Comparison of ENCODE assay signal across 18 mouse cellular contexts in genomic region chr19:25670571-25671285, GRCm38 (mm10). TPM values are rescaled to one million over a fixed set of nuclear protein-coding genes. Genes with fewer than 3 reads are reported as not detected.
DNase-seq lines count a peak whose midpoint lies in the region; ATAC-seq lines count a peak whose summit lies in the region.
"Had no signal": no experiment of that assay in that cellular context is flagged by ENCODE, and none has a peak within 500 bp of the region (broad histone marks: within the 10 kb centered on the region; RNA-seq: fewer than 3 reads in every experiment).

No protein-coding gene starts in this region.

- H3K27me3 ChIP-seq in hindbrain, embryonic 10.5 days (ENCODE audit: insufficient read depth, poor library complexity, severe bottlenecking), result peaks cover 100% of the 10 kb centered on the region
- H3K27me3 ChIP-seq in hindbrain, embryonic 12.5 days, result peaks cover 98% of the 10 kb centered on the region
- peaks cover 99% of the 10 kb centered on the region for H3K27me3 ChIP-seq in limb, embryonic 10.5 days (ENCODE audit: low read depth, poor library complexity, severe bottlenecking)

- no peak for ATAC-seq in hindbrain, embryonic 12.5 days (ENCODE audit: low FRiP score)
- ATAC-seq: forebrain, postnatal 0 days had no signal

- no peak overlapping the region for H3K9ac ChIP-seq in hindbrain, embryonic 12.5 days
- H3K9ac ChIP-seq: forebrain, postnatal 0 days; hindbrain, embryonic 14.5 days had no signal

- no peak overlapping the region for H3K4me2 ChIP-seq in hindbrain, embryonic 12.5 days (replicated peaks)

- no peak overlapping the region for H3K4me3 ChIP-seq in hindbrain, embryonic 10.5 days
- no peak overlapping the region for H3K4me3 ChIP-seq in hindbrain, embryonic 12.5 days
- no peak overlapping the region for H3K4me3 ChIP-seq in limb, embryonic 10.5 days
- H3K4me3 ChIP-seq: erythroblast, embryonic 14.5 days; layer of hippocampus, adult 2 months had no signal

- H3K36me3 ChIP-seq in hindbrain, embryonic 10.5 days, result no peaks in the 10 kb centered on the region
- H3K36me3 ChIP-seq in hindbrain, embryonic 12.5 days, result no peaks in the 10 kb centered on the region
- H3K36me3 ChIP-seq in limb, embryonic 10.5 days, result no peaks in the 10 kb centered on the region

- under 1% methylated on average over 17 of the region's 17 CpGs for WGBS in hindbrain, embryonic 10.5 days
- WGBS in hindbrain, embryonic 12.5 days, result under 1% methylated on average over 17 of the region's 17 CpGs
- WGBS in limb, embryonic 10.5 days, result 2% methylated on average over 17 of the region's 17 CpGs

- peaks cover 37% of the 10 kb centered on the region for H3K4me1 ChIP-seq in hindbrain, embryonic 10.5 days (replicated peaks)
- peaks cover 24% of the 10 kb centered on the region for H3K4me1 ChIP-seq in hindbrain, embryonic 12.5 days
- peaks cover 43% of the 10 kb centered on the region for H3K4me1 ChIP-seq in limb, embryonic 10.5 days

- H3K9me3 ChIP-seq in hindbrain, embryonic 10.5 days, result no peaks in the 10 kb centered on the region
- H3K9me3 ChIP-seq in hindbrain, embryonic 12.5 days (replicated peaks), result no peaks in the 10 kb centered on the region
- no peaks in the 10 kb centered on the region for H3K9me3 ChIP-seq in limb, embryonic 10.5 days (replicated peaks)

- H3K27ac ChIP-seq in hindbrain, embryonic 10.5 days, result no peak overlapping the region
- no peak overlapping the region for H3K27ac ChIP-seq in hindbrain, embryonic 12.5 days
- H3K27ac ChIP-seq in limb, embryonic 10.5 days, result no peak overlapping the region
- H3K27ac ChIP-seq: hindbrain, embryonic 14.5 days; layer of hippocampus, adult 2 months; stomach, postnatal 0 days had no signal

- peak; percentile 31 for DNase-seq in hindbrain, embryonic 10.5 days (ENCODE audit: low spot score)
- DNase-seq in retina, postnatal 1 day, result peak; percentile 30
- no peak for DNase-seq in retina, embryonic 14.5 days (ENCODE audit: low spot score)
- DNase-seq in limb, embryonic 10.5 days (ENCODE audit: low spot score), result peak; percentile 46
- no peak for DNase-seq in lung, postnatal 14 days
- no peak for DNase-seq in urinary bladder, postnatal 14 days (ENCODE audit: low spot score)
- DNase-seq: kidney, adult 11 months; kidney, postnatal 10 days; left cerebral cortex, postnatal 4 days; lung, postnatal 10 days; thymus, postnatal 25 days had no signal

RNA-seq across cellular contexts. Expression of gene Dmrt2, which starts 1.5 kb away (rescaled TPM):
- 0.17 and 0.82 TPM in 2 replicates for polyA plus RNA-seq in hindbrain, embryonic 10.5 days (2016; fragmentation: Nextera tagmentation; extraction: Ambion mirVana)
- 6.1 and 8.8 TPM in 2 replicates for polyA plus RNA-seq in hindbrain, embryonic 12.5 days (2016; fragmentation: Nextera tagmentation; extraction: Ambion mirVana)
- polyA plus RNA-seq in limb, embryonic 10.5 days (2016; fragmentation: Nextera tagmentation; extraction: Ambion mirVana), result 2.6 and 5.6 TPM in 2 replicates
- polyA plus RNA-seq: heart, postnatal 0 days; hindbrain, embryonic 14.5 days had no signal

Comparison
In these comparisons a context has a peak if more than half of its experiments do, and no peak if none do; other contexts are left out.
1. DNase-seq: peak in hindbrain, embryonic 10.5 days (single experiment), retina, postnatal 1 day (single experiment) and limb, embryonic 10.5 days (single experiment); none in retina, embryonic 14.5 days (single experiment), lung, postnatal 14 days (single experiment) and urinary bladder, postnatal 14 days (single experiment).